Mouse (Mus musculus) kidney, embryonic 14.5 days (tissue): ENCODE results near the gene Fam50b. TPM values are rescaled to one million over a fixed set of nuclear protein-coding genes. Genes with fewer than 3 reads are reported as not detected.

Experiments used
- polyA plus RNA-seq: library from polyadenylated mRNA; unstranded; fragments of >200 nt; fragmentation: Nextera tagmentation; extraction: Ambion mirVana; gene quantifications from 2 replicates; pipeline ENCODE4 v1.2.1, GENCODE M21; 2014

The Fam50b gene
- polyA plus RNA-seq, 1 experiment from 2014 or later: not detected

Other genes with a start within 250 kb of the Fam50b start
- 7.8 and 9.4 TPM in 2 replicates for gene Pxdc1, start 81.4 kb upstream of the Fam50b start, polyA plus RNA-seq
- gene Prpf4b, start 140.5 kb downstream of the Fam50b start, polyA plus RNA-seq: 66.4 and 89.3 TPM in 2 replicates
- gene Fam217a, start 189.5 kb downstream of the Fam50b start, polyA plus RNA-seq: 5.1 and 6.0 TPM in 2 replicates
- not detected in 2 replicates for gene 4933417A18Rik, start 189.6 kb downstream of the Fam50b start, polyA plus RNA-seq
- gene Eci3, start 229.0 kb downstream of the Fam50b start, polyA plus RNA-seq: 1.7 and 3.1 TPM in 2 replicates